In the genomic region with DNA sequence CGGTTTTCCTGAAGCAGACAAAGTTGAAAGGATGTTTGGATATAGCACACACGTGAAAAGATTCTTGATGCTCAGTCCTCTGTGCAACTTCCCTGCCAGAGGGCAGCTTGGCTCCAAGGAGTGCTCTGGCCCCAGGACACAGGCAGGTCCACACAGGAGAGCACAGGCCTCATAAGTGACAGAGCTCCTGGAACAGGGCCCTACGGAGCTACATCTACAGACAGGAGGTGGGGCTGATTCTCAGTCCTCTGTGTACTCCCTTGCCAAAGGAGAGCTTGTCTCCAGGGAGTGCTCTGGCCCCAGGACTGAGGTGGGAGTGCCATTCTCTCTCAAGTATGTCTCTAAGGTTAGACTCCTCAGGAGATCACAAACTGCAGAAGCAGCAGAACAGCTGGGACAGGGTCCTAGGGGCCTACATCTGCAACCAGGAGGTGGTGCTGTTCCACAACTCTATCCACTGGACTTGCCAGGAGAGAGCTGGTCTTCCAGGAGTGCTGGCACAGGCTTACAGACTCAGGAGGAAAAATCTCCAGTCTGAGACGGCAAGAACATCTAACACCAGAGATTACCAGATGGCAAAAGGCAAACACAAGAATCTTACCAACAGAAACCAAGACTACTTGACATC, we compare ENCODE assay signal across 8 mouse cellular contexts.
DNase-seq lines count a peak whose midpoint lies in the region; ATAC-seq lines count a peak whose summit lies in the region.
"Had no signal": no experiment of that assay in that cellular context is flagged by ENCODE, and none has a peak within 500 bp of the region (broad histone marks: within the 10 kb centered on the region; RNA-seq: fewer than 3 reads in every experiment).

No protein-coding gene starts in this region.

- no peak for ATAC-seq in erythroblast, adult 5-6 weeks (replicated peaks; ENCODE audit: low FRiP score, poor library complexity, severe bottlenecking)

- H3K4me1 ChIP-seq in embryonic facial prominence, embryonic 10.5 days: no peaks in the 10 kb centered on the region

- intact Hi-C loops in left cerebral cortex, postnatal 14 days (cut with DNase I): no loop called here

- DNase-seq in left cerebral cortex, postnatal 14 days (ENCODE audit: low spot score in 2 of 2): peak; percentile 6 to 9
- no peak for DNase-seq in left cerebral cortex, adult 8-10 months (ENCODE audit: low spot score in 2 of 2)
- DNase-seq in adrenal gland, postnatal 36 days: peak; percentile 15 to 35
- DNase-seq in embryonic facial prominence, embryonic 10.5 days (ENCODE audit: low spot score): peak; percentile 54
- DNase-seq in kidney, postnatal 4 days: peak; percentile 11 to 27
- peak; percentile 2 for DNase-seq in ovary, adult 18-20 months (ENCODE audit: low spot score)

- no peak overlapping the region for H3K27ac ChIP-seq in embryonic facial prominence, embryonic 10.5 days (replicated peaks)

- no peaks in the 10 kb centered on the region for H3K36me3 ChIP-seq in embryonic facial prominence, embryonic 10.5 days (replicated peaks)

- H3K9me3 ChIP-seq in embryonic facial prominence, embryonic 10.5 days: no peaks in the 10 kb centered on the region

- 62% methylated on average over 4 of the region's 4 CpGs for WGBS in embryonic facial prominence, embryonic 10.5 days

- no peaks in the 10 kb centered on the region for H3K27me3 ChIP-seq in embryonic facial prominence, embryonic 10.5 days (replicated peaks; ENCODE audit: low read depth, poor library complexity, severe bottlenecking)

- H3K4me3 ChIP-seq in embryonic facial prominence, embryonic 10.5 days: no peak overlapping the region
- H3K4me3 ChIP-seq: erythroblast, embryonic 14.5 days had no signal

Comparison
In these comparisons a context has a peak if more than half of its experiments do, and no peak if none do; other contexts are left out.
1. DNase-seq: peak in left cerebral cortex, postnatal 14 days (2 of 2), adrenal gland, postnatal 36 days (2 of 2), embryonic facial prominence, embryonic 10.5 days (single experiment), kidney, postnatal 4 days (2 of 2) and ovary, adult 18-20 months (single experiment); none in left cerebral cortex, adult 8-10 months (0 of 2).